Mouse (Mus musculus): ENCODE results near the gene Banp. TPM values are rescaled to one million over a fixed set of nuclear protein-coding genes. Genes with fewer than 3 reads are reported as not detected.

The Banp gene
- polyA plus RNA-seq, 1 experiment from 2014 or later: 35.6 TPM

DNA sequence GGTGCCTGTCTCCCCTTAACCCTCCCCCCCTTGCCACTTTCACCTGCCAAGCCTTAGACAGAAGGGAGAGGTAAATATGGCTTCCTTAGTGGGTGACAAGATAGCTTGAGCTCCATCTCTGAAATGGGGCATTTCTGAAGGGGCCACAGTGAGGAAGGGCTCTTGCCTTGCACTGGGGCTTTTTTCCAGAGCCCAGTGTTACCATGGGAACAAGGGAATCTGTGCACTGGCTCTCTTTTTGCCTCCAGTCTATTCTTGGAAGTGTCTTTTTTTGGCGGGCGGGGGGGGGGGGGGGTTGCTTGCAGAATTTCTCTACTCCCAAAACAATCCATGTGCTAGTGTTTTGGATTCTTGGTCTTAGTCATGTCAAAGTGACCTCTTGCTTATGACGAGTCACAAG, 65.1 kb downstream of the Banp start:
- H3K4me2 ChIP-seq: no peak overlapping the region
- H3K36me3 ChIP-seq: no peaks in the 10 kb centered on the region
- no peak for ATAC-seq (ENCODE audit: insufficient read depth, low FRiP score, low read depth)
- no peaks in the 10 kb centered on the region for H3K4me1 ChIP-seq
- no peaks in the 10 kb centered on the region for H3K27me3 ChIP-seq (replicated peaks)
- 65% methylated on average over 3 of the region's 3 CpGs for WGBS
- no peak overlapping the region for H3K9ac ChIP-seq
- no peak overlapping the region for H3K4me3 ChIP-seq (replicated peaks)
- H3K9me3 ChIP-seq: no peaks in the 10 kb centered on the region
- no peak overlapping the region for H3K27ac ChIP-seq

DNA sequence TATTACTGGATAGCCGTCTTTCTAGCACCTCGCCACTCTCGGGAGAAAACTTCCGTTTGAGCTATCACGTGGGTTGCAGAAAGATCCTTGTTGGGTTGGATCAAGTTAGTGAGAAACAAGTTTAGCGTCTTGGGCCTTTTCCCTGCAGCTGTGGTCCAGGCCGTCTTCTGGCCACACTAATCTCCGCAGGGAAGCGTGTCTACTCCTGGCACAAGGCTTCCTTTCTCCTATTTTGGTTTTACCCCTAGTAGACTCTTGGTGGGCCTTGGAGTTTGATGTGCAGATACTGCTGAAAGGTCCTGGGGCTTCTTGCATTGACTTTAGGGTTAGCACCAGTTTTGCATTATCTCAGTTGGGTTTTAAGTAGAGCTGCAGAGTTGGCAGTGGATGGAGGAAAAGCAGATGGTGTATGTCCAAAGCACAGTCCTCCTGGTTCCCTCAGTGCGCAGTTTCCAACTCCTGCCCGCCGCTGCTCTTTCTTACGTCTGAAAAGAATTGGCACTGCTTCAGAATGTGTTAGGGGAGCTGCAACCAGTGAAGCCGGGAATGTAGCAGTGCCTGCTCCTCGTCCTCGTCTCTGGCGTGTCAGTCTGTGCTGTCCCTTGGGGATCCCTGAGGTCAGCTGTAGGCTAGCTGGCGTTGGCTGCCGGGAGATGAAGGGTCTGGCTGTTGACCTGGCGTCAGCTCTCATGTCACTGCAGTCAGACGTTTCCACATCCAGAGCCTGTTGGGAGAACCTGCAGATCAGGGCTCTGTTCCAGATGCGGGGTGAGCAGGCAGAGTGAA, 68.7 kb downstream of the Banp start:
- Histone ChIP-seq H3K4me1 (no peaks in the 10 kb centered on the region; the same call in 1 of the 2 replicates), H3K27me3 (replicated peaks) (no peaks in the 10 kb centered on the region), H3K27ac (no peak overlapping the region; the same call in 1 of the 2 replicates), H3K9ac (no peak overlapping the region), H3K4me3 (replicated peaks) (no peak overlapping the region), H3K36me3 (peaks cover 4% of the 10 kb centered on the region; the same call in 1 of the 2 replicates), H3K4me2 (no peak overlapping the region), H3K9me3 (no peaks in the 10 kb centered on the region)
- WGBS: 68% methylated on average over 22 of the region's 22 CpGs
- no peak for ATAC-seq (ENCODE audit: insufficient read depth, low FRiP score, low read depth)

DNA sequence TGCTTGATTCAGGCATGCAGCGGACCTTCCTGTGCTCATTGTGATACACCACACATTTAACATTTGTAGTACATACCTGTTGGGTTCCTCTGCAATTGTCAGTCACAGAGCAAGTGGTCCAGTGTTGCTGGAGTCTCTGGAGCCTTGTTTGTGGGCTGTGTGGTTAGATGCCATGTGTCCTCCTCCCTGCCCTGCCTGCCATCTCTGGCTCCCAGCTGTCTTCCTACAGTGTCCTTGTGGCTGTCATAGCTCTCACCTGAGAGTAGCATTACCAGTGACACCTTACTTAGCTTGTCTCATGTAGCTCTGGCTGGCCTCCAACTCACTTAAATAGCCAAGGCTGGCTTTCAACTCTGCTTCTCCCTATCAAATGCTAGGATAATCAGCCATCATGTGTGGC, 69.6 kb downstream of the Banp start:
- no peak for ATAC-seq (ENCODE audit: insufficient read depth, low FRiP score, low read depth)
- H3K36me3 ChIP-seq: peaks cover 9% of the 10 kb centered on the region
- no peak overlapping the region for H3K27ac ChIP-seq
- H3K9ac ChIP-seq: no peak overlapping the region
- 98% methylated on average over 1 of the region's 1 CpGs for WGBS
- no peaks in the 10 kb centered on the region for H3K9me3 ChIP-seq
- no peaks in the 10 kb centered on the region; the same call in 1 of the 2 replicates for H3K4me1 ChIP-seq
- H3K27me3 ChIP-seq (replicated peaks): no peaks in the 10 kb centered on the region
- H3K4me3 ChIP-seq (replicated peaks): no peak overlapping the region
- H3K4me2 ChIP-seq: no peak overlapping the region

DNA sequence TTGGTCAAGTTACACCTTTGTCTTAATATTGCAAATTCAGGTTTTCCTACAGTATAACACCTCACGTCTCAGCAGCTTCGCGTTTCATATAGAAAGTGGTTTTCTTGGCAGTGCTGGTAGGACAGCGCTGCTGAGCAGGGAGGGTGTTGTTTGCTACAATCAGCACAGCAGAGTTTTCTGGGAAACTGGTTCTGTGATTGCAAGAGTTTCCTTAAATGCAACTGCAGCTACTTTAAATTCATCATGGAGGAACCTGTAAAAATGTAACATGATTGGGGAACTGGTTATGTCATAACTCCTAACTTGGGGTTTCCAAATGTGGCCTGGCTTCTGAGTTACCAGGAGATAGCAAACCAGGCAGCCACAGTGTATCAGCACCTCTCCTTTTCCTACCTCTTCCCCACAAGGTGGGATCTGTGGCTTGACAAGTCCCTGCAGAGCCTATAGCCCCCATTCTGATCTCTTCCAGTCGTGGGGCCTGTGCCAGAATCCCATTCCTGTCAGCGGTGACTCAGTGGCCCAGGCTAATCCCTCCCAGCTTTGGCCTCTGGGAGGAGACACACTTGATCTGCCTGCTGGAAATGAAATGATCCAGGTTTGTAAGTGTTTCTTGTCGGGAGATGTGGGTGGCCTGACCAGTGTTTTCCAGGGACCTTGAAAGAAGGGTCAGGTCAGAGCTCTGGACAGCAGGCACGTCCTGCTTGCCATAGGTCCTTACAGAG, 70.7 kb downstream of the Banp start:
- H3K4me3 ChIP-seq (replicated peaks): no peak overlapping the region
- no peak overlapping the region for H3K4me2 ChIP-seq
- no peaks in the 10 kb centered on the region; the same call in 1 of the 2 replicates for H3K4me1 ChIP-seq
- H3K27me3 ChIP-seq (replicated peaks): no peaks in the 10 kb centered on the region
- WGBS: 77% methylated on average over 8 of the region's 8 CpGs
- peaks cover 12% of the 10 kb centered on the region for H3K36me3 ChIP-seq
- ATAC-seq (ENCODE audit: insufficient read depth, low FRiP score, low read depth): no peak
- H3K27ac ChIP-seq: no peak overlapping the region
- no peaks in the 10 kb centered on the region for H3K9me3 ChIP-seq
- no peak overlapping the region for H3K9ac ChIP-seq

DNA sequence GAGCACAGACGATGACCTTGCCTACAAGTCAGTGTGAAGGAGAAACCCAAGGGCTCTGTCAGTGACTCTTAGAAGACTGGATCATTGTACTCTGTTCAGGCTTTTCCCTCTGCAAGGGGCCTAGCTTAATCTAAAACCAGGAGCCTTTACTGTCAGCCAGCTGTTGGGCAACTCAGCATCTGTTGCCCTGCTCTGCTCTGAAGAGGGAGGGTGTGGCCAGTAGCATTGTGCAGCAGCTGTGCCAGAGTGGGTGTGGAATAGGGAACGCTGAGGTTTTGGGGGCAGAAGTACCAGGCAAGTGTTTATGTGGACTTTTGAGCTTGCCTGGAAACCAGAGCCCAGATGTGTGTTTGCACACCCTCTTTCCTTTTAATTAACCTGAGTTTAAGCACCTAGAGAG, 72.2 kb downstream of the Banp start:
- no peaks in the 10 kb centered on the region for H3K27me3 ChIP-seq (replicated peaks)
- H3K9me3 ChIP-seq: no peaks in the 10 kb centered on the region
- no peak for ATAC-seq (ENCODE audit: insufficient read depth, low FRiP score, low read depth)
- H3K4me1 ChIP-seq: no peaks in the 10 kb centered on the region; the same call in 1 of the 2 replicates
- no peak overlapping the region for H3K9ac ChIP-seq
- no peak overlapping the region for H3K4me2 ChIP-seq
- WGBS: 76% methylated on average over 2 of the region's 2 CpGs
- no peak overlapping the region for H3K27ac ChIP-seq
- H3K36me3 ChIP-seq: peaks cover 17% of the 10 kb centered on the region
- no peak overlapping the region for H3K4me3 ChIP-seq (replicated peaks)

DNA sequence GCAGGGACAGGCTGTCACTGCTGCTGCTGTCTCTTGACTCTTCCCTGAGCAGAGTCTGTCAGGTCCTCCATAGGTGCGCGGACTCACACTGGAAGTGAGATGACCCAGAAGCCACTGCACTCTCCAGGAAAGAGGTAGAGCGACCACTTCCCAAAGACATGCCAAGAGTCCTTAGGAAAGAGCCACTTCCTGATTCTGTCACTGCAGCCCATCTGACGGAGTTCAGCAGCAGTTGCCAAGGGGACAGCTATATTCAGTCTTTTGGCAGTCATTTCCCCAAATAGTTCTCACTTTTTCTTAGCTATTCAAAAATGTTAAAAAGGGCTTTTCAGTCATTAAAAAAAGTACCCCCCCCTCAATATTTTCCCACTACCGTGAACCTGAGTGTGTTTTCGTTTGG, 72.7 kb downstream of the Banp start:
- Histone ChIP-seq H3K36me3 (peaks cover 17% of the 10 kb centered on the region), H3K4me2 (no peak overlapping the region), H3K9ac (no peak overlapping the region), H3K27me3 (replicated peaks) (no peaks in the 10 kb centered on the region), H3K9me3 (no peaks in the 10 kb centered on the region), H3K4me3 (replicated peaks) (no peak overlapping the region), H3K27ac (no peak overlapping the region), H3K4me1 (no peaks in the 10 kb centered on the region; the same call in 1 of the 2 replicates)
- ATAC-seq (ENCODE audit: insufficient read depth, low FRiP score, low read depth): no peak
- WGBS: 80% methylated on average over 6 of the region's 6 CpGs

DNA sequence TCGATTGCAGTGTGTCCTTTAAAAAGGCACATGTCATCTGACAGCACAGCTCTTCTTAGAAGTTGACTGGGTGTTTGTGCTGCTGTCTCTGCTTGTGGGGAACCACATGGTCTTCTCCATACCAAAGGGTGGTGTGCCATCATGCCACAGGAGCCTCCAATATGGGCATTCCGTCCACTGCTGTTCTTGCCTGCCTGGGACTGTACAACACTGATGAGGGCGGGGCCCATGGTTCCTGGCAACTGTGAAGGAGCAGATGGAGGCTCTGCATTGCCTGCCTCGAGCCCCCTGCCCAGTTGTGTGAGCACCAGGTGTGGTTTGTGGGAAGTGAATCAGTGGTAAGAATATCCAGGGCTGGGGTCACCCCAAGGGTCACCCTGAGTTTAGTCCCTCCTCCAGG, 73.2 kb downstream of the Banp start:
- Histone ChIP-seq H3K4me2 (no peak overlapping the region), H3K9me3 (no peaks in the 10 kb centered on the region), H3K4me3 (replicated peaks) (no peak overlapping the region), H3K36me3 (peaks cover 17% of the 10 kb centered on the region), H3K9ac (no peak overlapping the region), H3K27me3 (replicated peaks) (no peaks in the 10 kb centered on the region), H3K27ac (no peak overlapping the region), H3K4me1 (no peaks in the 10 kb centered on the region; the same call in 1 of the 2 replicates)
- 85% methylated on average over 4 of the region's 4 CpGs for WGBS
- no peak for ATAC-seq (ENCODE audit: insufficient read depth, low FRiP score, low read depth)

DNA sequence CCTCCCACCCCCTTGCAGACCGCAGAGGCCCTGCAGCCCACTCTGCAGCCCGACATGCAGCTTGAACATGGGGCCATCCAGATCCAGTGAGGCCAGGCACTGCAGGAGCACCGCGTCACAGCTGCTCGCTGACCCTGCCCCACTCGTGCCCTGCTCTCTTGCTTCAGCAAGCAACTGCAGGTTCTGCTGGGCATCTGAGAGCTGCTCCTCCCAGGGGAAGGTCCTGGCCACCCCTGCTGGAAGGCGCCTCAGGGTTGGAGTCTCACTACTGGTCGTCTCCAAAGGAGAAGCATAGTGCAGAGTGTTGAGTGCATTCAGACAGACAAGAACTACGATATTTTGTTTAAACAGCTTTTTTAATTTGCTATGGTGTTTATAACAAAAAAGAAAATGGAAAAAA, 76.0 kb downstream of the Banp start:
- H3K9ac ChIP-seq: no peak overlapping the region
- H3K27me3 ChIP-seq (replicated peaks): no peaks in the 10 kb centered on the region
- ATAC-seq (ENCODE audit: insufficient read depth, low FRiP score, low read depth): no peak
- WGBS: 93% methylated on average over 9 of the region's 9 CpGs
- no peak overlapping the region for H3K4me2 ChIP-seq
- H3K4me1 ChIP-seq: no peaks in the 10 kb centered on the region; the same call in 1 of the 2 replicates
- no peaks in the 10 kb centered on the region for H3K9me3 ChIP-seq
- H3K36me3 ChIP-seq: peaks cover 17% of the 10 kb centered on the region
- no peak overlapping the region for H3K27ac ChIP-seq
- H3K4me3 ChIP-seq (replicated peaks): no peak overlapping the region

DNA sequence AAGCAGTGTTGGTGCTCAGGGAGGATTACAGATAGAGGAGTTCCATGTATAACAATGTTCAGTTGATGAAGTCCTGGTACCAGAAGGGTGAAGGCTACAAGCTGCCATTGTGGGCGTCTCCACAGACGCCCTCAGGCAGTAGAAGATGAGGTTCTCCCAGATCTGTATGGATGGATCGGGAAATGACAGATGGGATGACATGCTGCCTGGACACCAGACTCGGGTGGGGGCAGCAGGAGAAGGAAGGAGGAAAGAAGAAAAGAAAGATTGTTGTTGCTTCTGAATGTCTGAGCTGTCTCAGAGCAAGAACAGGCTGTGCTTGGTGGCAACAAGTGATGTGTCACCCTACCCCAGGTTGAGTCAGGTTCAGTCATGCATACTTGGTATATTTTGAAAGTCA, 78.6 kb downstream of the Banp start:
- Histone ChIP-seq H3K36me3 (peaks cover 14% of the 10 kb centered on the region), H3K9ac (no peak overlapping the region), H3K27me3 (replicated peaks) (no peaks in the 10 kb centered on the region), H3K4me1 (peaks cover 4% of the 10 kb centered on the region; the same call in 1 of the 2 replicates), H3K9me3 (no peaks in the 10 kb centered on the region), H3K4me2 (no peak overlapping the region), H3K27ac (no peak overlapping the region), H3K4me3 (replicated peaks) (no peak overlapping the region)
- ATAC-seq (ENCODE audit: insufficient read depth, low FRiP score, low read depth): no peak
- 72% methylated on average over 4 of the region's 4 CpGs for WGBS

DNA sequence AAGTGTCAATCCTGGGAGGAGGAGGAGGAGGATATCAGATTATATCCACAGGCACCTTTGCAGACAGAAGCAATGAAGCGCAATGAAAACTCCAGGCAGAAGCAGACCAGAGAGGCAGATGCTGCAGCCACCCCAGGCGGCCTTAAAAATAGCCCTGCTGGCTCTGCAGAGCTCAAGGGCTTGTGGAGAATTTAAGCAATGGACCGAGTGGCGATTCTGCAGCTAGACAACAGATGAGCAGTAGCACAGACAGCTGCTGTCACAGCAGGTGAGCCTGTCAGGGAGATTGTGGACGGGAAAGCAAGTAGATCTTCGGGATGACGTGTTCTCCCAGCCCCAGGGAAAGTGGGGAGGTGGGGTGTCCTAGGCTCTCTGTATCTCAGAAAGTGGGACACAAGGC, 81.4 kb downstream of the Banp start:
- H3K4me3 ChIP-seq (replicated peaks): no peak overlapping the region

DNA sequence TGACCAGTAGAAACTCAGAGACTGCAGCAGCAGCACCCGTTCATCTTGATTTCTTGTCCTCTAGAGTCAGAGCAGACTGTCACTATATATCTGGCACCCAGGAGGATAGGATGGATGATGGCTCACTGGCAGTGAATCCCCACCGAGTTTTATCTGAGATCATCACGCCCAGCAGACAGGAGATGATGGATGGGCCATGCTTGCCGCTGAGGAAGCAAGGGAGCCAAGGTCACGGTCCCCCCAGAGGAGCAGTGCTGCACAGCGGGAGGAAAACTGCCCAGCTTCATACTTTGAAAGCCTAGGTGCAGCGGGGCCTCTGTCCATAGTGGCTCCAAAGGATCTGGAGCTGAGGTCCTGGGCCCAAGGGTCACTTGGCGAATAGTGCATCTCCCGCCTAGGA, 83.2 kb downstream of the Banp start:
- whole genome bisulfite sequencing: 26% methylated on average over 9 of the region's 9 CpGs
- H3K27ac ChIP-seq: no peak overlapping the region

More for the DNA sequence above, 81.4 kb downstream of the Banp start:
- Histone ChIP-seq H3K4me2 (no peak overlapping the region), H3K4me1 (peaks cover 4% of the 10 kb centered on the region; the same call in 1 of the 2 replicates), H3K27me3 (replicated peaks) (no peaks in the 10 kb centered on the region), H3K36me3 (peaks cover 4% of the 10 kb centered on the region; the same call in 1 of the 2 replicates), H3K9ac (no peak overlapping the region), H3K27ac (no peak overlapping the region), H3K9me3 (no peaks in the 10 kb centered on the region)
- ATAC-seq (ENCODE audit: insufficient read depth, low FRiP score, low read depth): no peak
- WGBS: 62% methylated on average over 7 of the region's 7 CpGs

DNA sequence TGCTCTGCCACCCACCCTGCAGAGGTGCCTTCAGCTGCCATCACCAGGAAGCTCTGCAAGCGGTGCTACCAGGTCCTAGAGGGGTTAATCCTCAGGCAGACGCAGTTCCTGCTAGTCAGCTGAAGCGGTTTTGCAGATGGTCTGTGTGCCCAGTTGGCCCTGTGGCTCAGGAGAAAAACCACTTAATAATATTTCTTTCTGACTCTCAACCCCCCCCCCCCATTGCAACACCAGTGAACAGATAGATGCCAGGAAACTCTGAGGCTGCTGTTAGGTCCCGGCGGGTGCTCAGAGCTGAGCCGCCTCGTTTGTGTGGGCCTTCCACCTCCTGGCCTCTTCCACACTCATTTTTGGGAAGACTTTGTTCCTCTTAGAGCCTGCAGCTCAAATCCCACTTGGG, 86.0 kb downstream of the Banp start:
- no peaks in the 10 kb centered on the region for H3K27me3 ChIP-seq (replicated peaks)
- 60% methylated on average over 7 of the region's 7 CpGs for WGBS
- H3K36me3 ChIP-seq: no peaks in the 10 kb centered on the region
- peaks cover 4% of the 10 kb centered on the region; the same call in 1 of the 2 replicates for H3K4me1 ChIP-seq
- H3K9ac ChIP-seq: no peak overlapping the region
- no peaks in the 10 kb centered on the region for H3K9me3 ChIP-seq
- H3K4me2 ChIP-seq: no peak overlapping the region
- ATAC-seq (ENCODE audit: insufficient read depth, low FRiP score, low read depth): no peak
- H3K27ac ChIP-seq: no peak overlapping the region
- H3K4me3 ChIP-seq (replicated peaks): no peak overlapping the region

More for the DNA sequence above, 83.2 kb downstream of the Banp start:
- H3K9ac ChIP-seq: no peak overlapping the region
- H3K4me2 ChIP-seq: no peak overlapping the region
- no peaks in the 10 kb centered on the region for H3K27me3 ChIP-seq (replicated peaks)
- no peaks in the 10 kb centered on the region for H3K36me3 ChIP-seq
- ATAC-seq (ENCODE audit: insufficient read depth, low FRiP score, low read depth): no peak
- H3K4me3 ChIP-seq (replicated peaks): no peak overlapping the region
- peaks cover 4% of the 10 kb centered on the region; the same call in 1 of the 2 replicates for H3K4me1 ChIP-seq
- H3K9me3 ChIP-seq: no peaks in the 10 kb centered on the region

All from stomach, embryonic 15.5 days (tissue).